Mouse (Mus musculus) spleen, adult 2 months (tissue): ENCODE data around the gene Tnks1bp1.

ENCODE experiments used
- CTCF ChIP-seq: fragments of 200-500 bp; IDR thresholded peaks from 2 replicates; pipeline ENCODE4 v1.5.1; 2011; ENCODE audit warnings: mild to moderate bottlenecking, inconsistent platforms; ENCODE audit not compliant: insufficient read depth, insufficient read length, insufficient replicate concordance; ENCODE audit errors: extremely low read depth
- POLR2A ChIP-seq: fragments of 200-500 bp; IDR thresholded peaks from 2 replicates; pipeline ENCODE4 v1.6.1; 2011; ENCODE audit warnings: low read depth, low read length, inconsistent platforms

DNA sequence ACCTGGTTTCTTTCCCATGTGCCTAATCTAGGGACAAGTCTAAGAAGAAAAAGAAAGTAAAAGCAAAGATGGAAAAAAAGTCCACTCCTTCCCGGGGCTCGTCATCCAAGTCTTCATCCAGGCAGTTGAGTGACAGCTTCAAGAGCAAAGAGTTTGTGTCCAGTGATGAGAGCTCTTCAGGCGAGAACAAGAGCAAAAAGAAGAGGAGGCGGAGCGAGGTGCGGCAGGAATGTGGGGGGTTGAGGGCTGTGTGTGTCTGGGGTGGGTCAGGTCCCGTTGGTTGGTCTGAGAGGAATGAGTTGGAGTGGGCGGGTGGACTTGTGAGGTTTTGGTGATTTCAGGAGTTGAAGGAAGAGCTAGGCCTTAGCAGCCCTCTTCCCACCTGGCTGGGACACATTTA is 1.6 kb upstream of the Tnks1bp1 start:
- TF ChIP-seq CTCF = no peak
- TF ChIP-seq POLR2A = no peak
